In the genomic region with DNA sequence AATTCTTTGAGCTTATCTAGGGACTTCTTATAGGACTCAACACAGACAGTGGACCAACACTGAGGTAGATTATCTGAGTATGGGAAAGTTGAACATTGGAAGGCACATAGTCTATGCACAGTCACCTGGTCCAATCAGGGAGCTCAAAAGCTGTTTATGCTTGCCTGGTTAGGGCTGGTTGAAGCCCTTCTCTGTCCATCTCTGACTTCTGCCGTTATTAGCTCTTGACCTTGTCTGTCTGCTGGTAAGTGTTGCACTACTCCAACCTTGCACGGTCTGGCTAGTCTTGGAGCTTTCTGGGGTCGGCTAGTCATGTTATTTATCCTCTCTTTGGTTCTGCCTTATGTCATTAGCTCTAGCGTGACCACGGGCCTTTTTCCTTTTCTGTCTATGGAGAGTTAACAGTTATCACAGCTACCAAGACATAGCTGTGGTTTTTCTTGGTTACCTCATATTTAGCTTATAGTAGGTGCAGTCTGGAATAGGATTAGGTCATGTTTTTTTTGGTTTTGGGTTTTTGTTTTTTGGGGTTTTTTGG, we compare ENCODE assay signal across 10 mouse cellular contexts. TPM values are rescaled to one million over a fixed set of nuclear protein-coding genes. Genes with fewer than 3 reads are reported as not detected.
DNase-seq lines count a peak whose midpoint lies in the region; ATAC-seq and TF ChIP-seq lines count a peak whose summit lies in the region.
"Had no signal": no experiment of that assay in that cellular context is flagged by ENCODE, and none has a peak within 500 bp of the region (broad histone marks: within the 10 kb centered on the region; RNA-seq: fewer than 3 reads in every experiment).

A gene (plus strand): TSS at position 208 of the 538 bp plus-strand sequence.

- no peaks in the 10 kb centered on the region for H3K36me3 ChIP-seq in hindbrain, embryonic 12.5 days
- H3K36me3 ChIP-seq in kidney, embryonic 16.5 days (ENCODE audit: insufficient read depth, low read length) = no peaks in the 10 kb centered on the region
- no peaks in the 10 kb centered on the region for H3K36me3 ChIP-seq in midbrain, embryonic 15.5 days (replicated peaks)

- H3K4me2 ChIP-seq in hindbrain, embryonic 12.5 days (replicated peaks) = peak within 1 kb of the TSS; percentile 84; the same call in 1 of the 2 replicates
- H3K4me2 ChIP-seq in kidney, embryonic 16.5 days (replicated peaks; ENCODE audit: low read depth, low read length) = 0 out of 2 replicates have a peak within 1 kb of the TSS, but pooled peaks have one; percentile 5
- peak within 1 kb of the TSS; percentile 84 for H3K4me2 ChIP-seq in midbrain, embryonic 15.5 days

- peaks cover 29% of the 10 kb centered on the region for H3K27me3 ChIP-seq in hindbrain, embryonic 12.5 days
- peaks cover 11% of the 10 kb centered on the region for H3K27me3 ChIP-seq in kidney, embryonic 16.5 days (ENCODE audit: insufficient read depth, low read length)
- peaks cover 8% of the 10 kb centered on the region; the same call in 1 of the 2 replicates for H3K27me3 ChIP-seq in midbrain, embryonic 15.5 days (replicated peaks)

- no peak within 1 kb of the TSS for H3K27ac ChIP-seq in layer of hippocampus, adult 2 months
- no peak within 1 kb of the TSS for H3K27ac ChIP-seq in hindbrain, embryonic 12.5 days
- H3K27ac ChIP-seq in kidney, embryonic 16.5 days (ENCODE audit: low read length) = no peak within 1 kb of the TSS
- no peak within 1 kb of the TSS for H3K27ac ChIP-seq in midbrain, embryonic 15.5 days

- peaks cover 4% of the 10 kb centered on the region for H3K4me1 ChIP-seq in hindbrain, embryonic 12.5 days
- peaks cover 4% of the 10 kb centered on the region; the same call in 1 of the 2 replicates for H3K4me1 ChIP-seq in kidney, embryonic 16.5 days (ENCODE audit: insufficient read depth, low read length)
- H3K4me1 ChIP-seq in midbrain, embryonic 15.5 days = peaks cover 5% of the 10 kb centered on the region

- H3K9ac ChIP-seq in hindbrain, embryonic 12.5 days = no peak within 1 kb of the TSS
- H3K9ac ChIP-seq in kidney, embryonic 16.5 days (replicated peaks; ENCODE audit: low read length) = no peak within 1 kb of the TSS
- H3K9ac ChIP-seq in midbrain, embryonic 15.5 days = no peak within 1 kb of the TSS

- no peak for TF ChIP-seq CTCF in layer of hippocampus, adult 2 months (conservative IDR thresholded peaks at IDR 0.05)

- ATAC-seq in hindbrain, embryonic 12.5 days (ENCODE audit: low FRiP score) = no peak
- no peak for ATAC-seq in kidney, embryonic 16.5 days (ENCODE audit: low FRiP score, low TSS enrichment)
- no peak for ATAC-seq in midbrain, embryonic 15.5 days (replicated peaks)

- peaks cover 9% of the 10 kb centered on the region; the same call in 1 of the 2 replicates for H3K9me3 ChIP-seq in hindbrain, embryonic 12.5 days (replicated peaks)
- H3K9me3 ChIP-seq in kidney, embryonic 16.5 days (ENCODE audit: low read length) = peaks cover 5% of the 10 kb centered on the region; the same call in 1 of the 2 replicates
- H3K9me3 ChIP-seq in midbrain, embryonic 15.5 days = no peaks in the 10 kb centered on the region

- no peak for DNase-seq in layer of hippocampus, adult 2 months (ENCODE audit: low spot score in 2 of 2)
- no peak for DNase-seq in layer of hippocampus, adult 8-10 months (ENCODE audit: low spot score in 2 of 2)
- no peak for DNase-seq in left cerebral cortex, adult 11 months (ENCODE audit: low spot score)
- DNase-seq in Muller cell, postnatal 12 days (ENCODE audit: inconsistent ontology term) = no peak
- DNase-seq: left cerebral cortex, postnatal 4 days; thymus, postnatal 4 days had no signal

- WGBS in hindbrain, embryonic 12.5 days = 81% methylated on average over 5 of the region's 5 CpGs
- WGBS in kidney, embryonic 16.5 days = 68% methylated on average over 5 of the region's 5 CpGs
- WGBS in midbrain, embryonic 15.5 days = 77% methylated on average over 5 of the region's 5 CpGs

- peak within 1 kb of the TSS; percentile 58 for H3K4me3 ChIP-seq in layer of hippocampus, adult 2 months
- no peak within 1 kb of the TSS for H3K4me3 ChIP-seq in hindbrain, embryonic 12.5 days
- peak within 1 kb of the TSS; percentile 50 for H3K4me3 ChIP-seq in kidney, embryonic 16.5 days (ENCODE audit: low read length)
- peak within 1 kb of the TSS; percentile 50; the same call in 1 of the 2 replicates for H3K4me3 ChIP-seq in midbrain, embryonic 15.5 days

RNA-seq across cellular contexts. Expression of the gene that starts here (rescaled TPM):
- total RNA-seq in layer of hippocampus, adult 2 months (2021) = 1 to 10 TPM; 2.7 to 4.0 TPM
- total RNA-seq in layer of hippocampus, adult 8-10 months (2022) = 1 to 10 TPM; 2.4 to 3.1 (median 2.8) TPM
- polyA plus RNA-seq in hindbrain, embryonic 12.5 days (2016; fragmentation: Nextera tagmentation; extraction: Ambion mirVana) = 0.34 and 0.61 TPM in 2 replicates
- 2.6 and 3.4 TPM in 2 replicates for polyA plus RNA-seq in kidney, embryonic 16.5 days (2015; fragmentation: Nextera tagmentation; extraction: Ambion mirVana)
- polyA plus RNA-seq in midbrain, embryonic 15.5 days (2015; fragmentation: Nextera tagmentation; extraction: Ambion mirVana) = 0.96 and 2.4 TPM in 2 replicates
- total RNA-seq: hematopoietic stem cell, adult 5-6 weeks had no signal

Comparison
In these comparisons a context has a peak if more than half of its experiments do, and no peak if none do; other contexts are left out.
1. H3K4me2 ChIP-seq: peak in every context shown above with its lines; median percentile 84 in hindbrain, embryonic 12.5 days; 84 in midbrain, embryonic 15.5 days; 5 in kidney, embryonic 16.5 days.